8 mouse cellular contexts compared by ENCODE assay signal in the genomic region with DNA sequence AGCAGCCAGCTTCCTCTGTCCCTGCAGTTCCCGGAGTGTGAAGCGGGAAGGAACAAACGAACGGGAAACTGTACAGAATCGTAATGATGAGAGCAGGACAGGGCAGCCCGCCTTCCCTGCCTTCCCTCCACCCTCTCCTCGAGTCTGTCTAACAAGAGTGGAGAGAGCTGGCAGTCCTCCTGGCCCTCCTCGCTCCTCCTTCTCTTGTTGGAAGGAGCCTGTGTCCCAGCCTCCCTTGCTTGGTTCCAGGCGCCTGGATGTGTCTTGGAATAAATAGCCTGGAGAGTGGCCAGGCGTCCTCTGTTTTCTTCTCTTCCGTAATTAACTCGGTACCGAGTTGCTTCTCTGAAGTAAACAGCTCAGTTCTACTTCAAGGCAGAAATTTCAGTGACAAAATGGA.
DNase-seq lines count a peak whose midpoint lies in the region; ATAC-seq and TF ChIP-seq lines count a peak whose summit lies in the region.

No protein-coding gene starts in this region.

- 0 out of 2 replicates have a peak, but pooled peaks cover 4% of the 10 kb centered on the region for H3K9me3 ChIP-seq in embryonic facial prominence, embryonic 14.5 days (ENCODE audit: control insufficient read depth, low read length)
- no peaks in the 10 kb centered on the region for H3K9me3 ChIP-seq in embryonic facial prominence, embryonic 10.5 days

- H3K27ac ChIP-seq in embryonic facial prominence, embryonic 14.5 days (replicated peaks; ENCODE audit: low read depth, low read length) = no peak overlapping the region
- H3K27ac ChIP-seq in embryonic facial prominence, embryonic 10.5 days (replicated peaks) = no peak overlapping the region
- H3K27ac ChIP-seq in thymus, adult 2 months (ENCODE audit: control insufficient read depth, insufficient read depth, low read length) = no peak overlapping the region

- no peak for TF ChIP-seq POLR2A in thymus, adult 2 months (IDR thresholded peaks at IDR 0.05; ENCODE audit: control insufficient read depth, extremely low read depth, insufficient read depth, low read length, poor library complexity)

- 68% methylated on average over 13 of the region's 13 CpGs for WGBS in embryonic facial prominence, embryonic 14.5 days
- 87% methylated on average over 13 of the region's 13 CpGs for WGBS in embryonic facial prominence, embryonic 10.5 days
- 93% methylated on average over 13 of the region's 13 CpGs for WGBS in thymus, adult 2 months

- H3K4me3 ChIP-seq in embryonic facial prominence, embryonic 14.5 days (ENCODE audit: low read depth, low read length) = no peak overlapping the region
- no peak overlapping the region for H3K4me3 ChIP-seq in embryonic facial prominence, embryonic 10.5 days
- no peak overlapping the region for H3K4me3 ChIP-seq in thymus, adult 2 months (ENCODE audit: control insufficient read depth, insufficient read depth, low read length)

- H3K4me2 ChIP-seq in embryonic facial prominence, embryonic 14.5 days (ENCODE audit: low read depth, low read length) = no peak overlapping the region

- no peaks in the 10 kb centered on the region for H3K4me1 ChIP-seq in embryonic facial prominence, embryonic 14.5 days (ENCODE audit: control insufficient read depth, insufficient read depth, low read length)
- H3K4me1 ChIP-seq in embryonic facial prominence, embryonic 10.5 days = no peaks in the 10 kb centered on the region
- H3K4me1 ChIP-seq in thymus, adult 2 months (replicated peaks; ENCODE audit: control insufficient read depth, insufficient read depth, low read length) = no peaks in the 10 kb centered on the region

- no peak overlapping the region for H3K9ac ChIP-seq in embryonic facial prominence, embryonic 14.5 days (ENCODE audit: low read depth, low read length)

- no peaks in the 10 kb centered on the region for H3K36me3 ChIP-seq in embryonic facial prominence, embryonic 14.5 days (ENCODE audit: control insufficient read depth, insufficient read depth, low read length)
- no peaks in the 10 kb centered on the region for H3K36me3 ChIP-seq in embryonic facial prominence, embryonic 10.5 days (replicated peaks)
- H3K36me3 ChIP-seq in thymus, adult 2 months (ENCODE audit: control insufficient read depth, insufficient read depth, low read length) = no peaks in the 10 kb centered on the region

- ATAC-seq in embryonic facial prominence, embryonic 14.5 days (ENCODE audit: low read depth) = no peak; the same call in 1 of the 2 replicates
- ATAC-seq in cerebellum, adult (ENCODE audit: insufficient number of reproducible peaks, low FRiP score, low TSS enrichment) = peak; percentile 51; the same call in 1 of the 2 replicates

- no peaks in the 10 kb centered on the region for H3K27me3 ChIP-seq in embryonic facial prominence, embryonic 14.5 days (replicated peaks; ENCODE audit: control insufficient read depth, insufficient read depth, low read length)
- no peaks in the 10 kb centered on the region for H3K27me3 ChIP-seq in embryonic facial prominence, embryonic 10.5 days (replicated peaks; ENCODE audit: low read depth, poor library complexity, severe bottlenecking)
- H3K27me3 ChIP-seq in thymus, adult 2 months (ENCODE audit: control insufficient read depth, insufficient read depth, low read length) = no peaks in the 10 kb centered on the region

- no peak for TF ChIP-seq CTCF in thymus, adult 2 months (IDR thresholded peaks at IDR 0.05; ENCODE audit: borderline replicate concordance, control insufficient read depth, extremely low read depth, insufficient read depth, low read length, poor library complexity)

- DNase-seq in embryonic facial prominence, embryonic 14.5 days (ENCODE audit: low spot score) = peak; percentile 66
- DNase-seq in embryonic facial prominence, embryonic 10.5 days (ENCODE audit: low spot score) = no peak
- DNase-seq in gastrocnemius, adult 18-20 months (ENCODE audit: low spot score) = peak; percentile 73
- DNase-seq in layer of hippocampus, adult 11-12 months (ENCODE audit: low spot score) = peak; percentile 76
- peak; percentile 57 for DNase-seq in lung, postnatal 14 days
- DNase-seq in thymus, postnatal 0 days (ENCODE audit: low spot score) = no peak
- DNase-seq in thymus, adult 2 months = no peak

Comparison
In these comparisons a context has a peak if more than half of its experiments do, and no peak if none do; other contexts are left out.
1. DNase-seq: peak in embryonic facial prominence, embryonic 14.5 days (single experiment), gastrocnemius, adult 18-20 months (single experiment), layer of hippocampus, adult 11-12 months (single experiment) and lung, postnatal 14 days (single experiment); none in embryonic facial prominence, embryonic 10.5 days (single experiment), thymus, postnatal 0 days (single experiment) and thymus, adult 2 months (single experiment).